Mouse (Mus musculus) bone marrow macrophage, adult 2 months (primary cell): ENCODE data around the gene Cst8.

Experiments used
- CTCF ChIP-seq: IDR thresholded peaks from 2 replicates; pipeline ENCODE4 v1.5.1; 2012; ENCODE audit warnings: low read depth, mild to moderate bottlenecking, low read length, moderate library complexity
- POLR2A ChIP-seq: IDR thresholded peaks from 2 replicates; pipeline ENCODE4 v1.6.1; 2012; ENCODE audit warnings: mild to moderate bottlenecking, low read depth, low read length, borderline replicate concordance

- no peak for TF ChIP-seq CTCF
- no peak for TF ChIP-seq POLR2A
Observed at GRCm38 (mm10) chr2:148789142-148789541, 9.4 kb upstream of the Cst8 start, which contains the start of gene Cst12.
